Mouse (Mus musculus): Measurements from ENCODE around the gene Cryba2.

Cryba2 gene

GRCm38 (mm10) chr1:74884196-74885141 is 8.5 kb downstream of the Cryba2 start:
- no peak for DNase-seq (ENCODE audit: low read depth, low spot score)

- no peak for DNase-seq (ENCODE audit: low read depth, low spot score)
Observed at GRCm38 (mm10) chr1:74883441-74883840, 9.5 kb downstream of the Cryba2 start.

- no peak for DNase-seq (ENCODE audit: low read depth, low spot score)
Observed at GRCm38 (mm10) chr1:74882828-74883227, 10.1 kb downstream of the Cryba2 start.

GRCm38 (mm10) chr1:74882055-74882734 is 10.7 kb downstream of the Cryba2 start:
- DNase-seq (ENCODE audit: low read depth, low spot score): no peak

- no peak for DNase-seq (ENCODE audit: low read depth, low spot score)
Observed at GRCm38 (mm10) chr1:74880785-74881360, 12.1 kb downstream of the Cryba2 start.

- no peak for DNase-seq (ENCODE audit: low read depth, low spot score)
Observed at GRCm38 (mm10) chr1:74877199-74877598, 15.7 kb downstream of the Cryba2 start.

- DNase-seq (ENCODE audit: low read depth, low spot score): no peak
Observed at GRCm38 (mm10) chr1:74872218-74872617, 20.7 kb downstream of the Cryba2 start.

- DNase-seq (ENCODE audit: low read depth, low spot score): no peak
Observed at GRCm38 (mm10) chr1:74861783-74862182, 31.2 kb downstream of the Cryba2 start.

GRCm38 (mm10) chr1:74859223-74859984 is 33.5 kb downstream of the Cryba2 start:
- DNase-seq (ENCODE audit: low read depth, low spot score): no peak

GRCm38 (mm10) chr1:74858805-74859204 is 34.1 kb downstream of the Cryba2 start:
- DNase-seq (ENCODE audit: low read depth, low spot score): no peak

- DNase-seq (ENCODE audit: low read depth, low spot score): peak; percentile 67
Observed at GRCm38 (mm10) chr1:74858171-74858719, 34.7 kb downstream of the Cryba2 start.

- no peak for DNase-seq (ENCODE audit: low read depth, low spot score)
Observed at GRCm38 (mm10) chr1:74857677-74858076, 35.3 kb downstream of the Cryba2 start.

- DNase-seq (ENCODE audit: low read depth, low spot score): no peak
Observed at GRCm38 (mm10) chr1:74857201-74857600, 35.7 kb downstream of the Cryba2 start.

GRCm38 (mm10) chr1:74856791-74857190 is 36.2 kb downstream of the Cryba2 start:
- DNase-seq (ENCODE audit: low read depth, low spot score): no peak

GRCm38 (mm10) chr1:74856439-74856720 is 36.6 kb downstream of the Cryba2 start:
- DNase-seq (ENCODE audit: low read depth, low spot score): no peak

- DNase-seq (ENCODE audit: low read depth, low spot score): no peak
Observed at GRCm38 (mm10) chr1:74855651-74856438, 37.1 kb downstream of the Cryba2 start.

GRCm38 (mm10) chr1:74855156-74855555 is 37.8 kb downstream of the Cryba2 start:
- no peak for DNase-seq (ENCODE audit: low read depth, low spot score)

- peak; percentile 78 for DNase-seq (ENCODE audit: low read depth, low spot score)
Observed at GRCm38 (mm10) chr1:74854306-74855056, 38.5 kb downstream of the Cryba2 start, which contains the start of gene Cdk5r2. Gene Cdk5r2 (plus strand): TSS chr1:74854934.

GRCm38 (mm10) chr1:74851001-74851775 is 41.8 kb downstream of the Cryba2 start:
- no peak for DNase-seq (ENCODE audit: low read depth, low spot score)
